Mouse (Mus musculus): ENCODE measurements at regions not wholly inside any gene's neighbourhood (a gene's known extent, or its start where the extent isn't known, plus 50 kb on each side); places are given as distances from the start of the nearest gene placed in this dataset.
A peak's percentile ranks its signal among the peaks of the same experiment; 100 is the strongest.

DNA sequence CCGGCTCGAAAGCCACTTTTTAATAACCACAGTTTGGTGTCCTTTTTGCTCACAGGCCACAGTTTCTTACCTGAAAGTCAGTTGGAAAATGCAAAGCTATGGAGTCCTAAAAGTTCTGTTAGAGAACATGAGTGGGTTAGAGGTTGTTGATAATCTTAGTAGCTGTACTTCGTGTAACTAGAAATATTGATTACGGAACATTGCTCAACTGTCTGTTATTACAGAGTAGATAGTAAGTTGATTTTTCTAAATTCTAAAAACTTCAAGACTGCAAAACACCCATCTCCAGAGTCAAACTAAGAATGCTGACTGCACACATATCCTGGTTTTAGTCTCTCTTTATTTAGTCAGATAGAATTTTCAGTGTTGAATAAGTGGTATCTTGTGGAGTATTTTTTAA lies 111.0 kb downstream of the Slc38a4 start:
- no peak for DNase-seq

DNA sequence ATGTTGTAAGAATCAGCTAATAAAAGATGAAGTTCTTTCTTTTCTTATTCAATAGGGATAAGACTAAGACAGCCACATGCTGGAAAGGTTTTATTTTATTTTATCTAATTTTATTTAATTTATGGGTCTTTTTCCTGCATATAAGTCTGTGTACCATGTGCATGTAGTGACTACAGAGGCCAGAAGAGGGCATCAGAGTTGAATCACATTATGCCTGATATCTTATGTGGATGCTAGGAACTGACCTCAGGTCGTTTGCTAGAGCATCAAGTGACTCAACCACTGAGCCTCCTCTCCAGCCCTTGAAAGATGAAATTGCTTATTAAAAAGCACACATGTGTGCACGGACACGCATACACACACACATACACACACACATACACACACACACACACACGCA lies 113.1 kb downstream of the Slc38a4 start:
- Histone ChIP-seq H3K27me3 (ENCODE audit: insufficient read depth, low read length) (no peaks in the 10 kb centered on the region), H3K4me3 (ENCODE audit: low read depth, low read length) (no peak overlapping the region), H3K4me2 (no peak overlapping the region), H3K4me1 (ENCODE audit: insufficient read depth) (no peaks in the 10 kb centered on the region), H3K9me3 (ENCODE audit: low read depth, low read length) (no peaks in the 10 kb centered on the region), H3K36me3 (ENCODE audit: insufficient read depth) (no peaks in the 10 kb centered on the region), H3K27ac (ENCODE audit: low read depth) (no peak overlapping the region), H3K9ac (no peak overlapping the region)
- ATAC-seq (ENCODE audit: insufficient read depth) (no peak), DNase-seq (no peak)
- WGBS, result 86% methylated on average over 4 of the region's 4 CpGs
- TF ChIP-seq CTCF (IDR thresholded peaks at IDR 0.05; ENCODE audit: low read depth), result peak; percentile 21; the same call in 1 of the 2 replicates

More for the DNA sequence above, 111.0 kb downstream of the Slc38a4 start:
- Histone ChIP-seq H3K4me1 (ENCODE audit: insufficient read depth) (no peaks in the 10 kb centered on the region), H3K9ac (no peak overlapping the region), H3K4me2 (no peak overlapping the region), H3K27ac (ENCODE audit: low read depth) (no peak overlapping the region), H3K27me3 (ENCODE audit: insufficient read depth, low read length) (no peaks in the 10 kb centered on the region), H3K9me3 (ENCODE audit: low read depth, low read length) (no peaks in the 10 kb centered on the region), H3K4me3 (ENCODE audit: low read depth, low read length) (no peak overlapping the region), H3K36me3 (ENCODE audit: insufficient read depth) (no peaks in the 10 kb centered on the region)
- no peak for ATAC-seq (ENCODE audit: insufficient read depth)
- 94% methylated on average over 4 of the region's 4 CpGs for WGBS
- TF ChIP-seq CTCF (IDR thresholded peaks at IDR 0.05; ENCODE audit: low read depth), result no peak

DNA sequence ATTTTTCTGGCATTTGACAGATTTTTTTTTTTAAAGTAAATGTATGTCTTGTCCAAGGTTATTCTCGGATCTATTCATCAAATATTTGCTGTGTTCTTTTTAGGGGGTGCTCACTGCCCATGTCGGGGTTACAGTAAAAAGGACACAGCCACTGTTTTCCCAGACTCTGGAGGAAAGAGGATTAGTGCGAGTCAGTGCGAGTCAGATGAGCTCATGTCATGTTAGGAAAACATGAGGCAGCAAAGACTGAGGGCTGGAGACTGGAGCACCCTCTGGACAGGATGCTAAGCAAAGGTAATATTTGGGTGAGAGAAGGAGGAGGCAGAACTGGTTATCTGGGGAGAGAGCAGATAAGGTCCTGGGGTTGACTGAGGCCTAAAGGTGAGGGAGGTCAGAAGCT lies 117.3 kb downstream of the Slc38a4 start:
- H3K4me1 ChIP-seq (ENCODE audit: insufficient read depth), result no peaks in the 10 kb centered on the region; the same call in 1 of the 2 replicates
- no peak for TF ChIP-seq CTCF (IDR thresholded peaks at IDR 0.05; ENCODE audit: low read depth)
- H3K36me3 ChIP-seq (ENCODE audit: insufficient read depth), result no peaks in the 10 kb centered on the region
- H3K4me3 ChIP-seq (ENCODE audit: low read depth, low read length), result no peak overlapping the region
- no peak overlapping the region for H3K27ac ChIP-seq (ENCODE audit: low read depth)
- 51% methylated on average over 4 of the region's 4 CpGs for WGBS
- no peak overlapping the region for H3K4me2 ChIP-seq
- no peak for DNase-seq
- no peak overlapping the region for H3K9ac ChIP-seq
- no peaks in the 10 kb centered on the region for H3K27me3 ChIP-seq (ENCODE audit: insufficient read depth, low read length)
- H3K9me3 ChIP-seq (ENCODE audit: low read depth, low read length), result no peaks in the 10 kb centered on the region
- ATAC-seq (ENCODE audit: insufficient read depth), result no peak

DNA sequence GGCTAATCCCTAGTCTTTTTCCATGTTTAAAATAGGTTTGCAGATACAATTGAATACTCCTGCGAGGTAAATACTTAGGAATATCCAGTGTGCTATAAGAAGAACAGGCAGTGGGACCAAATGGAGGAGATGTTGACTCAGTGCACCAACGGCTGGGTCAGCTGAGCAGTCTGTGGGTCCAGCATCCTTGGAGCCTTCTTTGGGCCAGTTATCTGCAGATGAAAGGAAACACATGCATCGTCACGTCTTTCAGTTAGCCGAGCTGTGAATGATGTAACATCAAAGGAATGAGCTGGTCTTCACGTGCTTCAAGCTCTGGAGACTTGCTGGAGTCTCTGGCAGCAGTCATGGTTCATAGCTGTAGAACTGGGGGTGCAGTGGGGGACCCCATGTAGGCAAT lies 118.1 kb downstream of the Slc38a4 start:
- no peaks in the 10 kb centered on the region for H3K27me3 ChIP-seq (ENCODE audit: insufficient read depth, low read length)
- no peaks in the 10 kb centered on the region; the same call in 1 of the 2 replicates for H3K4me1 ChIP-seq (ENCODE audit: insufficient read depth)
- no peaks in the 10 kb centered on the region for H3K9me3 ChIP-seq (ENCODE audit: low read depth, low read length)
- ATAC-seq (ENCODE audit: insufficient read depth), result no peak
- WGBS, result 29% methylated on average over 6 of the region's 6 CpGs
- no peak for TF ChIP-seq CTCF (IDR thresholded peaks at IDR 0.05; ENCODE audit: low read depth)
- H3K9ac ChIP-seq, result no peak overlapping the region
- H3K4me3 ChIP-seq (ENCODE audit: low read depth, low read length), result no peak overlapping the region
- H3K36me3 ChIP-seq (ENCODE audit: insufficient read depth), result no peaks in the 10 kb centered on the region
- no peak for DNase-seq
- H3K4me2 ChIP-seq, result no peak overlapping the region
- H3K27ac ChIP-seq (ENCODE audit: low read depth), result no peak overlapping the region

DNA sequence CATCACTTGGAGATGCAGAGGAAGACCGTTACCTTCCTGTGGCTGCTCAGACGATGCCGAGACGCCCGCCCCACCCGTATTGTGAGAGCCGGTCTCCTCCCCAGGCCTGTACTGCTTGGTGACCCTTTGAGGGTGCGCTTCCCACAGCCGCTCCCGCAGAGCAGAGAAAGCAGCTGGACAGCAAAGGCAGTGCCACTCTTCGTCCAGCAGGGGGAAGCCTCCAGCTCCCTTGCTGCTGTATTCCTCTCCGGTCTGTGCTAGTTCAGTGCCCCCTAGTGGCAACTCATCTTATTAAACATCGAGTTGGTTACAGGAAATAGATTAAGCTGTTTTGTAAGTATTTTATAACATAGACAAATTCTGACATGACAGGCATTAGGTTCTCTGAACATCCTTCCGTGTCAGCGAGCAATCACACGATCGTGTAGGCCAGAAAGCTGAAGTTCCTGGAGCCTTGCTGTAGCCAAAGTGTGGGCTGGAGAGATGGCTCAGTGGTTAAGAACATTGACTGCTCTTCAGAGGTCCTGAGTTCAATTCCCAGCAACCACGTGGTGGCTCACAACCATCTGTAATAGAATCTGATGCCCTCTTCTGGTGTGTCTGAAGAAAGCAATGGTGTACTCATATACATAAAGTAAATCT lies 118.9 kb downstream of the Slc38a4 start:
- Histone ChIP-seq H3K27ac (ENCODE audit: low read depth) (no peak overlapping the region), H3K9ac (no peak overlapping the region), H3K9me3 (ENCODE audit: low read depth, low read length) (no peaks in the 10 kb centered on the region), H3K4me1 (ENCODE audit: insufficient read depth) (no peaks in the 10 kb centered on the region; the same call in 1 of the 2 replicates), H3K4me3 (ENCODE audit: low read depth, low read length) (peak overlapping the region; percentile 16; the same call in 1 of the 2 replicates), H3K4me2 (peak overlapping the region; percentile 54), H3K36me3 (ENCODE audit: insufficient read depth) (no peaks in the 10 kb centered on the region), H3K27me3 (ENCODE audit: insufficient read depth, low read length) (no peaks in the 10 kb centered on the region)
- peak; percentile 100 for TF ChIP-seq CTCF (IDR thresholded peaks at IDR 0.05; ENCODE audit: low read depth)
- WGBS, result 3% methylated on average over 18 of the region's 18 CpGs
- ATAC-seq (ENCODE audit: insufficient read depth) (peak; percentile 96), DNase-seq (peak; percentile 99)

DNA sequence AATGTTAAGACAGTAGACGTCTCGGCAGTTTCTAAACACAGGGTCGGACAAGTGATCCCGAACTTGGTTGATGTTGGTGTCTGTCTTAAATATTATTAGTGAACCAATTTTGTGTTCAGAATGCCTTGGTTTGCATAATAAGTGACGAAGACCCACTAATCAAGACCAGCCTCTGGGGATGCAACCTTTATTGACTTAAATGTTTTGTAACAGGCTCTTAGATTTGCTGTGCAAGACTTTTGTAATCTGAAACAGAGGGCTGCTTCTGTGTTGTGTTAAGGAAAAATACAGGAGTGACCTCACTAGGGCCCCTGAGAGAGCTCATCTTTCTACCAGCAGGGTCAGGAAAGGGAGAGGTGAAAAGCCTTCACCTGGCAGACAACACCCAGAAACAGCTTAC lies 119.5 kb downstream of the Slc38a4 start:
- DNase-seq (no peak), ATAC-seq (ENCODE audit: insufficient read depth) (peak; percentile 23; the same call in 1 of the 2 replicates)
- H3K4me2 ChIP-seq, result peak overlapping the region; percentile 54
- TF ChIP-seq CTCF (IDR thresholded peaks at IDR 0.05; ENCODE audit: low read depth), result no peak
- H3K27me3 ChIP-seq (ENCODE audit: insufficient read depth, low read length), result no peaks in the 10 kb centered on the region
- WGBS, result 59% methylated on average over 5 of the region's 5 CpGs
- H3K9ac ChIP-seq, result no peak overlapping the region
- H3K4me1 ChIP-seq (ENCODE audit: insufficient read depth), result no peaks in the 10 kb centered on the region; the same call in 1 of the 2 replicates
- no peaks in the 10 kb centered on the region for H3K36me3 ChIP-seq (ENCODE audit: insufficient read depth)
- H3K9me3 ChIP-seq (ENCODE audit: low read depth, low read length), result no peaks in the 10 kb centered on the region
- H3K27ac ChIP-seq (ENCODE audit: low read depth), result no peak overlapping the region
- peak overlapping the region; percentile 16; the same call in 1 of the 2 replicates for H3K4me3 ChIP-seq (ENCODE audit: low read depth, low read length)

DNA sequence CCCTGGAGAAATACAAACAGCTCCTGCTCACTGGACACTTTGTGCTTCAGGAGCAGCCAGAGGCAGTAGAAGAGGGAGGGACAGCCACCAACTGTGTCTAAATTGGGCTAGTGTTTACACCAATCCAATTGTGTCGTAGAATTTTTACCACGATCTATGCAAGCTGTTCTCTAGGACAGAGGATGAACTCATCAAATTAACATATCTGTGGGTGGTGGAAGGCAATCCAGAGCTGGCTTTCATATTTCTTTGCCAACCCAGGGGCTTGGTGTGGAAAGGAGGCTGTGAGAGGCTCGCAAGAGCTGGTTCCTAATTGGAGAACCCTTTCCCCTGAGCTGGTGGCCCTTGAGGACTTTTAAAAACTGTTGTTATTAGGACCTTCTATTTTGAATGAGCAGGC lies 122.3 kb downstream of the Slc38a4 start:
- no peaks in the 10 kb centered on the region for H3K9me3 ChIP-seq (ENCODE audit: low read depth, low read length)
- no peak for TF ChIP-seq CTCF (IDR thresholded peaks at IDR 0.05; ENCODE audit: low read depth)
- DNase-seq (no peak), ATAC-seq (ENCODE audit: insufficient read depth) (no peak)
- H3K27me3 ChIP-seq (ENCODE audit: insufficient read depth, low read length), result no peaks in the 10 kb centered on the region
- no peak overlapping the region for H3K27ac ChIP-seq (ENCODE audit: low read depth)
- 29% methylated on average over 3 of the region's 3 CpGs for WGBS
- no peak overlapping the region for H3K4me3 ChIP-seq (ENCODE audit: low read depth, low read length)
- H3K36me3 ChIP-seq (ENCODE audit: insufficient read depth), result no peaks in the 10 kb centered on the region
- H3K4me2 ChIP-seq, result no peak overlapping the region
- H3K9ac ChIP-seq, result no peak overlapping the region
- no peaks in the 10 kb centered on the region; the same call in 1 of the 2 replicates for H3K4me1 ChIP-seq (ENCODE audit: insufficient read depth)
